Mouse (Mus musculus): ENCODE results near the gene B3gnt6. TPM values are rescaled to one million over a fixed set of nuclear protein-coding genes. Genes with fewer than 3 reads are reported as not detected.

The B3gnt6 gene
- polyA plus RNA-seq, 2 experiments, result 0.08 TPM; not detected in 1

- 60% methylated on average over 2 of the region's 2 CpGs for WGBS
- H3K4me1 ChIP-seq (ENCODE audit: control insufficient read depth, insufficient read depth, low read length), result 0 out of 2 replicates have a peak, but pooled peaks cover 5% of the 10 kb centered on the region
- no peaks in the 10 kb centered on the region for H3K36me3 ChIP-seq (ENCODE audit: control insufficient read depth, insufficient read depth, low read length)
- H3K4me3 ChIP-seq (replicated peaks; ENCODE audit: low read length), result peak overlapping the region; percentile 74; the same call in 1 of the 2 replicates
- no peak for TF ChIP-seq POLR2A (IDR thresholded peaks at IDR 0.05; ENCODE audit: borderline replicate concordance, extremely low read depth, insufficient read depth, insufficient read length)
- ATAC-seq (ENCODE audit: low FRiP score, low read depth) (no peak), DNase-seq (ENCODE audit: low spot score) (no peak)
- H3K9ac ChIP-seq (ENCODE audit: low read depth, low read length, severe bottlenecking), result no peak overlapping the region
- H3K27me3 ChIP-seq (ENCODE audit: control insufficient read depth, insufficient read depth, low read length), result no peaks in the 10 kb centered on the region
- no peak overlapping the region for H3K27ac ChIP-seq (replicated peaks; ENCODE audit: low read depth, low read length)
- H3K4me2 ChIP-seq (replicated peaks; ENCODE audit: low read depth, low read length, severe bottlenecking), result peak overlapping the region; percentile 72; the same call in 1 of the 2 replicates
- no peaks in the 10 kb centered on the region for H3K9me3 ChIP-seq (ENCODE audit: control insufficient read depth, low read length)
Observed at GRCm38 (mm10) chr7:98177071-98177485, 22.2 kb downstream of the B3gnt6 start.

- Histone ChIP-seq H3K27ac (replicated peaks; ENCODE audit: low read depth, low read length) (no peak overlapping the region), H3K36me3 (ENCODE audit: control insufficient read depth, insufficient read depth, low read length) (no peaks in the 10 kb centered on the region), H3K4me2 (replicated peaks; ENCODE audit: low read depth, low read length, severe bottlenecking) (0 out of 2 replicates have a peak overlapping the region, but pooled peaks have one; percentile 72), H3K4me1 (ENCODE audit: control insufficient read depth, insufficient read depth, low read length) (peaks cover 7% of the 10 kb centered on the region; the same call in 1 of the 2 replicates), H3K9ac (ENCODE audit: low read depth, low read length, severe bottlenecking) (no peak overlapping the region), H3K4me3 (replicated peaks; ENCODE audit: low read length) (no peak overlapping the region), H3K9me3 (ENCODE audit: control insufficient read depth, low read length) (no peaks in the 10 kb centered on the region), H3K27me3 (ENCODE audit: control insufficient read depth, insufficient read depth, low read length) (no peaks in the 10 kb centered on the region)
- TF ChIP-seq POLR2A (IDR thresholded peaks at IDR 0.05; ENCODE audit: borderline replicate concordance, extremely low read depth, insufficient read depth, insufficient read length), result no peak
- no peak for ATAC-seq (ENCODE audit: low FRiP score, low read depth)
- DNase-seq (ENCODE audit: low spot score), result no peak
- WGBS, result 77% methylated on average over 8 of the region's 8 CpGs
Observed at GRCm38 (mm10) chr7:98176322-98177070, 22.8 kb downstream of the B3gnt6 start.

GRCm38 (mm10) chr7:98174883-98175755, 24.2 kb downstream of the B3gnt6 start:
- Histone ChIP-seq H3K27me3 (ENCODE audit: control insufficient read depth, insufficient read depth, low read length) (no peaks in the 10 kb centered on the region), H3K9me3 (ENCODE audit: control insufficient read depth, low read length) (no peaks in the 10 kb centered on the region), H3K27ac (replicated peaks; ENCODE audit: low read depth, low read length) (no peak overlapping the region), H3K36me3 (ENCODE audit: control insufficient read depth, insufficient read depth, low read length) (no peaks in the 10 kb centered on the region), H3K9ac (ENCODE audit: low read depth, low read length, severe bottlenecking) (no peak overlapping the region), H3K4me3 (replicated peaks; ENCODE audit: low read length) (no peak overlapping the region), H3K4me2 (replicated peaks; ENCODE audit: low read depth, low read length, severe bottlenecking) (no peak overlapping the region), H3K4me1 (ENCODE audit: control insufficient read depth, insufficient read depth, low read length) (peaks cover 12% of the 10 kb centered on the region; the same call in 1 of the 2 replicates)
- no peak for DNase-seq (ENCODE audit: low spot score)
- no peak for TF ChIP-seq POLR2A (IDR thresholded peaks at IDR 0.05; ENCODE audit: borderline replicate concordance, extremely low read depth, insufficient read depth, insufficient read length)
- ATAC-seq (ENCODE audit: low FRiP score, low read depth), result no peak
- 76% methylated on average over 4 of the region's 4 CpGs for WGBS

GRCm38 (mm10) chr7:98173408-98173807, 25.9 kb downstream of the B3gnt6 start:
- H3K27me3 ChIP-seq (ENCODE audit: control insufficient read depth, insufficient read depth, low read length), result no peaks in the 10 kb centered on the region
- no peak overlapping the region for H3K9ac ChIP-seq (ENCODE audit: low read depth, low read length, severe bottlenecking)
- peaks cover 9% of the 10 kb centered on the region; the same call in 1 of the 2 replicates for H3K4me1 ChIP-seq (ENCODE audit: control insufficient read depth, insufficient read depth, low read length)
- no peak overlapping the region for H3K4me3 ChIP-seq (replicated peaks; ENCODE audit: low read length)
- H3K27ac ChIP-seq (replicated peaks; ENCODE audit: low read depth, low read length), result no peak overlapping the region
- H3K9me3 ChIP-seq (ENCODE audit: control insufficient read depth, low read length), result no peaks in the 10 kb centered on the region
- DNase-seq (ENCODE audit: low spot score) (no peak), ATAC-seq (ENCODE audit: low FRiP score, low read depth) (no peak)
- WGBS, result 52% methylated on average over 4 of the region's 4 CpGs
- no peaks in the 10 kb centered on the region for H3K36me3 ChIP-seq (ENCODE audit: control insufficient read depth, insufficient read depth, low read length)
- H3K4me2 ChIP-seq (replicated peaks; ENCODE audit: low read depth, low read length, severe bottlenecking), result no peak overlapping the region
- TF ChIP-seq POLR2A (IDR thresholded peaks at IDR 0.05; ENCODE audit: borderline replicate concordance, extremely low read depth, insufficient read depth, insufficient read length), result no peak

- DNase-seq (ENCODE audit: low spot score), result no peak
- Histone ChIP-seq H3K4me3 (replicated peaks; ENCODE audit: low read length) (no peak overlapping the region), H3K36me3 (ENCODE audit: control insufficient read depth, insufficient read depth, low read length) (no peaks in the 10 kb centered on the region), H3K9me3 (ENCODE audit: control insufficient read depth, low read length) (no peaks in the 10 kb centered on the region), H3K27ac (replicated peaks; ENCODE audit: low read depth, low read length) (no peak overlapping the region), H3K27me3 (ENCODE audit: control insufficient read depth, insufficient read depth, low read length) (no peaks in the 10 kb centered on the region), H3K4me1 (ENCODE audit: control insufficient read depth, insufficient read depth, low read length) (peaks cover 9% of the 10 kb centered on the region; the same call in 1 of the 2 replicates), H3K4me2 (replicated peaks; ENCODE audit: low read depth, low read length, severe bottlenecking) (no peak overlapping the region), H3K9ac (ENCODE audit: low read depth, low read length, severe bottlenecking) (no peak overlapping the region)
- 79% methylated on average over 8 of the region's 8 CpGs for WGBS
- no peak for TF ChIP-seq POLR2A (IDR thresholded peaks at IDR 0.05; ENCODE audit: borderline replicate concordance, extremely low read depth, insufficient read depth, insufficient read length)
- no peak for ATAC-seq (ENCODE audit: low FRiP score, low read depth)
Observed at GRCm38 (mm10) chr7:98172661-98173060, 26.6 kb downstream of the B3gnt6 start.
